Mouse (Mus musculus): ENCODE measurements at regions not wholly inside any gene's neighbourhood (a gene's known extent, or its start where the extent isn't known, plus 50 kb on each side); places are given as distances from the start of the nearest gene placed in this dataset.

- no peak overlapping the region for H3K4me3 ChIP-seq (ENCODE audit: insufficient read depth, low read depth, low read length)
- no peak overlapping the region for H3K27ac ChIP-seq (ENCODE audit: insufficient read depth, low read depth, low read length)
- TF ChIP-seq POLR2A (IDR thresholded peaks at IDR 0.05; ENCODE audit: insufficient read depth, low read depth, low read length) (no peak), CTCF (IDR thresholded peaks at IDR 0.05; ENCODE audit: insufficient read depth, low read depth, low read length) (no peak)
- peaks cover 12% of the 10 kb centered on the region for H3K4me1 ChIP-seq (ENCODE audit: control insufficient read depth, insufficient read depth, low read length)
- WGBS: 90% methylated on average over 19 of the region's 19 CpGs
These were observed 222.7 kb upstream of the Amigo2 start for GRCm38 (mm10) chr15:97469684-97470344.

DNA sequence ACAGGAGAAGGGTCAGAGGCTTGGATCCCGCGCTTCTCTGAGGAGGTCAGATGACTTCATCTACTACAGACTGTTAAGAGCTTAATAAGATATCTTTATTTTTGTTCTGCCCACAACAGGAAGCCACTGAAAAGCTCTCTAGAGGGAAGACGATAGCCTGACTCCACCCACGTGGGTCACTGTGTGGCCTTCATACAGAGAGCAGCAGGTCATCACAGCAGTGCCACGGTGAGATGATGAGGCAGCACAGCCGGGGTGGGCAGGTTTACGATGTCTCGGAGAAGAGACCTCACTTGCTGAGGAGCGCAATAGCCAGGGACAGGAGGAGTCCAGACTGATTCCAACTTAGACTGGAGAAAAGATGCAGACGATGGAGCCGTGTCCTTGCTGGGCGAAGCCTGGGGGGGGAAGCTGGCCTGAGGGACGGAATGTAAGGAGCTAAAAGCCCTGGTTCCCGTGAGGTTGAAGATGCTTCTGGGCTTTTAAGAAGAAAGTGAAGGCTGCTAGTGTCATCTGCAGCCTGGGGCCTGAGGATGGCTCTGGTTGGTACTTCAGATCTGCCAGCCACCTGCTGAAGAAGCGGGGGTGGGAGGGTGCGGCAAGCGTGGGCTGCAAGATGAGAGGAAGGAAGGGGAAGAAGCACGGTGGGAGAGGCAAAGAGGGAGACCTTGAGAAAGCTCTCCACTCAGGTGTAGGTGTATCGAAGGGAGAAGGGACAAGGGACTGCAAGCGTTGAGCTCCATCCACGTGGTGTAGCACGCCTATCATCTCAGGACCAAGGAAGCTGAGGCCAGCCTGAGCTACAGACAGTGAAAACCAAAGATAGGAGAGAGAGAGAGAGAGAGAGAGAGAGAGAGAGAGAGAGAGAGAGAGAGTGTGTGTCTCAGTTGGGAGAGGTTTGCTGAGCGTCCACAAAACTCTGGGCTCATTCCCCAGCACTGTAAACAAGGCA is 221.9 kb upstream of the Amigo2 start:
- TF ChIP-seq CTCF (IDR thresholded peaks at IDR 0.05; ENCODE audit: insufficient read depth, low read depth, low read length): no peak
- no peak for TF ChIP-seq POLR2A (IDR thresholded peaks at IDR 0.05; ENCODE audit: insufficient read depth, low read depth, low read length)
- Histone ChIP-seq H3K27ac (ENCODE audit: insufficient read depth, low read depth, low read length) (no peak overlapping the region), H3K4me1 (ENCODE audit: control insufficient read depth, insufficient read depth, low read length) (peaks cover 12% of the 10 kb centered on the region), H3K4me3 (ENCODE audit: insufficient read depth, low read depth, low read length) (no peak overlapping the region)
- 77% methylated on average over 23 of the region's 23 CpGs for WGBS

- Histone ChIP-seq H3K27ac (ENCODE audit: insufficient read depth, low read depth, low read length) (no peak overlapping the region), H3K4me1 (ENCODE audit: control insufficient read depth, insufficient read depth, low read length) (peaks cover 12% of the 10 kb centered on the region), H3K4me3 (ENCODE audit: insufficient read depth, low read depth, low read length) (no peak overlapping the region)
- TF ChIP-seq CTCF (IDR thresholded peaks at IDR 0.05; ENCODE audit: insufficient read depth, low read depth, low read length) (no peak), POLR2A (IDR thresholded peaks at IDR 0.05; ENCODE audit: insufficient read depth, low read depth, low read length) (no peak)
- 68% methylated on average over 18 of the region's 18 CpGs for WGBS
These were observed 220.8 kb upstream of the Amigo2 start for GRCm38 (mm10) chr15:97467781-97468485.

- TF ChIP-seq CTCF (IDR thresholded peaks at IDR 0.05; ENCODE audit: insufficient read depth, low read depth, low read length) (no peak), POLR2A (IDR thresholded peaks at IDR 0.05; ENCODE audit: insufficient read depth, low read depth, low read length) (no peak)
- Histone ChIP-seq H3K4me1 (ENCODE audit: control insufficient read depth, insufficient read depth, low read length) (peaks cover 12% of the 10 kb centered on the region), H3K4me3 (ENCODE audit: insufficient read depth, low read depth, low read length) (no peak overlapping the region), H3K27ac (ENCODE audit: insufficient read depth, low read depth, low read length) (no peak overlapping the region)
- 88% methylated on average over 10 of the region's 10 CpGs for WGBS
These were observed 219.9 kb upstream of the Amigo2 start for GRCm38 (mm10) chr15:97466906-97467465.

GRCm38 (mm10) chr15:97466110-97466509 is 219.0 kb upstream of the Amigo2 start:
- WGBS: 57% methylated on average over 3 of the region's 3 CpGs

GRCm38 (mm10) chr15:97465366-97465765 is 218.3 kb upstream of the Amigo2 start:
- Histone ChIP-seq H3K4me1 (ENCODE audit: control insufficient read depth, insufficient read depth, low read length) (peaks cover 12% of the 10 kb centered on the region), H3K27ac (ENCODE audit: insufficient read depth, low read depth, low read length) (no peak overlapping the region), H3K4me3 (ENCODE audit: insufficient read depth, low read depth, low read length) (no peak overlapping the region)
- no peak for TF ChIP-seq POLR2A (IDR thresholded peaks at IDR 0.05; ENCODE audit: insufficient read depth, low read depth, low read length)
- TF ChIP-seq CTCF (IDR thresholded peaks at IDR 0.05; ENCODE audit: insufficient read depth, low read depth, low read length): no peak
- 63% methylated on average over 8 of the region's 8 CpGs for WGBS

More at GRCm38 (mm10) chr15:97466110-97466509, 219.0 kb upstream of the Amigo2 start:
- Histone ChIP-seq H3K4me1 (ENCODE audit: control insufficient read depth, insufficient read depth, low read length) (peaks cover 12% of the 10 kb centered on the region), H3K27ac (ENCODE audit: insufficient read depth, low read depth, low read length) (no peak overlapping the region), H3K4me3 (ENCODE audit: insufficient read depth, low read depth, low read length) (no peak overlapping the region)
- TF ChIP-seq POLR2A (IDR thresholded peaks at IDR 0.05; ENCODE audit: insufficient read depth, low read depth, low read length) (no peak), CTCF (IDR thresholded peaks at IDR 0.05; ENCODE audit: insufficient read depth, low read depth, low read length) (no peak)

GRCm38 (mm10) chr15:97464737-97465136 is 217.7 kb upstream of the Amigo2 start:
- 88% methylated on average over 9 of the region's 9 CpGs for WGBS
- H3K4me1 ChIP-seq (ENCODE audit: control insufficient read depth, insufficient read depth, low read length): peaks cover 12% of the 10 kb centered on the region
- no peak for TF ChIP-seq CTCF (IDR thresholded peaks at IDR 0.05; ENCODE audit: insufficient read depth, low read depth, low read length)
- TF ChIP-seq POLR2A (IDR thresholded peaks at IDR 0.05; ENCODE audit: insufficient read depth, low read depth, low read length): no peak
- no peak overlapping the region for H3K27ac ChIP-seq (ENCODE audit: insufficient read depth, low read depth, low read length)
- no peak overlapping the region for H3K4me3 ChIP-seq (ENCODE audit: insufficient read depth, low read depth, low read length)

- WGBS: 14% methylated on average over 2 of the region's 2 CpGs
- peaks cover 8% of the 10 kb centered on the region; the same call in 1 of the 2 replicates for H3K4me1 ChIP-seq (ENCODE audit: control insufficient read depth, insufficient read depth, low read length)
- TF ChIP-seq POLR2A (IDR thresholded peaks at IDR 0.05; ENCODE audit: insufficient read depth, low read depth, low read length) (no peak), CTCF (IDR thresholded peaks at IDR 0.05; ENCODE audit: insufficient read depth, low read depth, low read length) (no peak)
- H3K4me3 ChIP-seq (ENCODE audit: insufficient read depth, low read depth, low read length): no peak overlapping the region
- H3K27ac ChIP-seq (ENCODE audit: insufficient read depth, low read depth, low read length): peak overlapping the region; percentile 71; the same call in 1 of the 2 replicates
These were observed 215.5 kb upstream of the Amigo2 start for GRCm38 (mm10) chr15:97462587-97462986.
